Mouse (Mus musculus) lung, embryonic 14.5 days (tissue): ENCODE measurements around the gene Nek6. TPM values are rescaled to one million over a fixed set of nuclear protein-coding genes. Genes with fewer than 3 reads are reported as not detected.

Source experiments
- ATAC-seq: fragments of 200-750 bp; cut with Nextera tagmentation; 2 replicates; pipeline ENCODE4 v1.8.0; 2017; ENCODE audit warnings: mild to moderate bottlenecking, moderate TSS enrichment, moderate library complexity; ENCODE audit not compliant: insufficient read depth
- DNase-seq: peaks from one replicate; pipeline ENCODE4 v3.0.0-alpha.2; 2015
- H3K27ac ChIP-seq: fragments of 300-500 bp; sonication (generic); 2 replicates; pipeline ENCODE4 v1.5.1; 2014; ENCODE audit warnings: low read depth, mild to moderate bottlenecking, moderate library complexity
- H3K27me3 ChIP-seq: fragments of 300-500 bp; sonication (generic); 2 replicates; pipeline ENCODE4 v1.6.1; 2014; ENCODE audit warnings: low read length, control low read depth; ENCODE audit not compliant: insufficient read depth
- H3K36me3 ChIP-seq: fragments of 300-500 bp; sonication (generic); 2 replicates; pipeline ENCODE4 v1.6.1; 2014; ENCODE audit warnings: control low read depth; ENCODE audit not compliant: insufficient read depth
- H3K4me1 ChIP-seq: fragments of 300-500 bp; sonication (generic); 2 replicates; pipeline ENCODE4 v1.6.1; 2014; ENCODE audit warnings: antibody characterized with exemption, control low read depth; ENCODE audit not compliant: insufficient read depth
- H3K4me2 ChIP-seq: fragments of 300-500 bp; sonication (generic); 2 replicates; pipeline ENCODE4 v1.6.1; 2014; ENCODE audit warnings: mild to moderate bottlenecking
- H3K4me3 ChIP-seq: fragments of 300-500 bp; sonication (generic); 2 replicates; pipeline ENCODE4 v1.5.1; 2014; ENCODE audit warnings: low read depth, low read length
- H3K9ac ChIP-seq: fragments of 300-500 bp; sonication (generic); 2 replicates; pipeline ENCODE4 v1.6.1; 2014
- H3K9me3 ChIP-seq: fragments of 300-500 bp; sonication (generic); 2 replicates; pipeline ENCODE4 v1.6.1; 2016; ENCODE audit warnings: low read depth, low read length, control low read depth
- CTCF ChIP-seq: IDR thresholded peaks from 2 replicates; pipeline ENCODE4 v1.5.1; 2016; ENCODE audit warnings: antibody characterized with exemption, low read depth
- WGBS: fragments of 180-500 bp; shearing (Covaris S2); extraction: QIAGEN DNeasy Blood & Tissue Kit; methylation state at CpG from one replicate; pipeline ENCODE4 v1.1.7; 2014; 5-methylcytosine and 5-hydroxymethylcytosine counted together
- microRNA-seq: library from miRNA; unstranded; fragments of <30 nt; microRNA quantifications from one replicate; pipeline ENCODE4, GENCODE M21; 2016; ENCODE audit warnings: borderline number of aligned reads
- polyA plus RNA-seq: library from polyadenylated mRNA; unstranded; fragments of >200 nt; fragmentation: Nextera tagmentation; extraction: Ambion mirVana; gene quantifications from 2 replicates; pipeline ENCODE4 v1.2.1, GENCODE M21; 2014

Nek6 gene
- polyA plus RNA-seq, 1 experiment from 2014 or later: 134 TPM

DNA sequence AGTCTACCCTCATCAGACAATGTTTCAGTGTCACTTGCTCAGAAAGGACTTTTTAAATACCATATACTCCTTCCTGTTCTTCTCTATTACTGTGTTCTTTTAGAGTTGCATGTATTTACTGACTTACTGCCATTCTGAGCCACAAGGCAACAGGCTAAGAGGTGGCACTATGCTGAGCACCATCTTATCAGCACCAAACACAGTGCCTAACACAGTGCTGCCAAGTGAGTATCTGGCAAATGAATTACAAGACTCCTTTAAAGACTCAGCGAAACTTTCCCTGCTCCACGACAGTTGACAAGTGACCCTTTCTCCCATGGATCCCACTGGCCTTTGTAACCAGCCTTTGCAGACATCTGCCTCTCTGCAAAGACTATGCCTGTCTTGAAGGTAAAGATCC is 119.1 kb downstream of the Nek6 start:
- DNase-seq (no peak), ATAC-seq (no peak)
- Histone ChIP-seq H3K4me1 (no peaks in the 10 kb centered on the region), H3K4me2 (no peak overlapping the region), H3K27me3 (no peaks in the 10 kb centered on the region), H3K4me3 (no peak overlapping the region), H3K9me3 (no peaks in the 10 kb centered on the region), H3K9ac (no peak overlapping the region), H3K36me3 (peaks cover 89% of the 10 kb centered on the region), H3K27ac (no peak overlapping the region)
- no peak for TF ChIP-seq CTCF
- 83% methylated on average over 2 of the region's 2 CpGs for WGBS

DNA sequence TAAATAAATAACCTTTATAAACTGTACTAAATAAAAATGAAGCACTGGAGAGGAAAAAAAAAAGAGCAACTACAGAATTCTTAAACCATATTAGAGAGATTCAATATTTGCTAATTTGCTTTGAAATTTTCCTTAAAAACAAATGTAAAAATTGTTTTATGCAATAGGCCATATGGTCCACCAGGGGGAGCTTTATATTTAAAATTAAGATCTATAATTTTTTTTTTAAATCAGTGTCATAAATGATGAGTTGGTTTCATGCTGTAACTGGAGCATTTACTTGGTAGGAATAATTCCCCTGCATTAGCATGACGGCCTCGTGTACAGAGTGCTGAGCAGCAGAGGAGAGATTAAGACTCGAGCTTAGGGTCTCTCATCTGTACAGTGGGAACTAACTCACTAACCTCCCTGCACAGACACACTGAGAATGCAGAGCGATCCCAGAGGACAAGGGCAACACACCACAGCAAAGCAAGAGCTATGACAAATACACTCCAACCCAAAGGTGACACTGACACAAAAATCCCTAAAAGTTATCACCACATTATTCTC is 126.3 kb downstream of the Nek6 start:
- Histone ChIP-seq H3K4me3 (no peak overlapping the region), H3K4me1 (0 out of 2 replicates have a peak, but pooled peaks cover 3% of the 10 kb centered on the region), H3K27ac (no peak overlapping the region), H3K4me2 (no peak overlapping the region), H3K36me3 (peaks cover 84% of the 10 kb centered on the region), H3K9me3 (no peaks in the 10 kb centered on the region), H3K9ac (no peak overlapping the region), H3K27me3 (no peaks in the 10 kb centered on the region)
- TF ChIP-seq CTCF: peak; percentile 34
- 74% methylated on average over 4 of the region's 4 CpGs for WGBS
- ATAC-seq: no peak
- DNase-seq: peak; percentile 34

DNA sequence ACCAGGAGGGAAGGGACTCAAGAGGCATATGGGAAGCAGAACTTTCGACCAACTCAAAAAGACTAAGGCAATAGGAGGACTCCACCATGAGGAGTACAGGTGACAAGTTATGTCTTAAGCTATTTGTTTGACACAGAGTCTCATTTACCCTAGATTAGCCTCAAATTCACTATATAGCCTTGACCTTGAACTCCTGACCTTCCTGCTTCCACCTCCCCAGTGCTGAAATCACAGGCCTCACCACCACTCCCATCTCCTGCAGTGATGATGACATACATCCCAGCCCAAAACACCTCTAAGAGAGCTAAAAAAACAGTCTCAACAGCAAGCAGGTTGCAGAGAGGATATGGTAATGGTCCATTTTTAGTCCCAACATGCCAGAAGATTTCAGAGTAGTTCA is 130.3 kb downstream of the Nek6 start:
- no peak for TF ChIP-seq CTCF
- ATAC-seq: no peak
- 92% methylated on average over 1 of the region's 1 CpGs for WGBS

DNA sequence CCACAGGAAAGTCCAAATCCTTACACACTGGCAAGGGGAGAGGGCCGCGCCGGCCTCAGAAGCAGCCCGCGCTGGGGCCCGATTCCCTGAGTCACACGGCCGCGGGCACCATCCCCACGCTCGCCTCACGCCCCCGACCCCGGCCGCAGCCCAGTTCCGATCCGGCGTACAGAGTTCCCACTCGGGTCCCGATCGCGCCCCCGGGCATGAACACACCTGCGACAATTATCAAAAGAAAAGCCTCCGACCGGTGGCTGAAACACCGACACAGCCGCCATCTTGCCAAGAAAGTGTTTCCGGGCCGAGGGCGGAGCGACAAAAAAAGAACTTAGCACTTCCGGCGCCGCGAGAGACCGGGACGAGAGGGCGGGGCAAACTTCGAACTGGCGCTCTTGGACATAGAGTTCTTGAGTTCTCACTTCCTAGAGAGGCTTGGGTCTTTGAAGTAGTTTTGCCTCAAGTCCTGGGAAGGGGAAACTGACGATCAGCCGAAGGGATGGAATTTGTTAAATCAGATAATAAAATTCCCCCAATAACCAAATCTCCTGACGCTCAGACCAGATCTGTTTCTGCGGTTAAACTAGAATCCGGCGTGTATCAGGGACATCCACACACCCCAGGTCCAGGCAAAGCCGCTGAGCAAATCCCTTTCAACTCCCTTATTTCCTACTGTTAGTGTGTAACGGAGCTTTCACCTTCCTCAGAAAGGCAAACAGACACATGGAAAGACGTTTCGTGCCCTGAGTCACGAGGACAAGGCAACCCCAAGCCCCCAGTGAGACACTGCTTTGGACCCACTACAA is 132.4 kb downstream of the Nek6 start, which contains the start of gene Psmb7:
Psmb7 (minus strand) TSS at position 463 of the 803 bp plus-strand sequence.
- DNase-seq: peak; percentile 98
- peak; percentile 89 for ATAC-seq
- H3K27ac ChIP-seq: peak within 1 kb of the TSS; percentile 70
- peak within 1 kb of the TSS; percentile 90 for H3K4me2 ChIP-seq
- no peak for TF ChIP-seq CTCF
- no peaks in the 10 kb centered on the region for H3K27me3 ChIP-seq
- 2% methylated on average over 52 of the region's 52 CpGs for WGBS
- peak within 1 kb of the TSS; percentile 89 for H3K4me3 ChIP-seq
- 0 out of 2 replicates have a peak, but pooled peaks cover 5% of the 10 kb centered on the region for H3K4me1 ChIP-seq
- H3K36me3 ChIP-seq: peaks cover 30% of the 10 kb centered on the region
- no peaks in the 10 kb centered on the region for H3K9me3 ChIP-seq
- peak within 1 kb of the TSS; percentile 91 for H3K9ac ChIP-seq

More for the DNA sequence above, 130.3 kb downstream of the Nek6 start:
- Histone ChIP-seq H3K27me3 (no peaks in the 10 kb centered on the region), H3K9me3 (no peaks in the 10 kb centered on the region), H3K9ac (no peak overlapping the region), H3K4me2 (no peak overlapping the region), H3K27ac (no peak overlapping the region), H3K4me3 (no peak overlapping the region), H3K36me3 (peaks cover 47% of the 10 kb centered on the region), H3K4me1 (0 out of 2 replicates have a peak, but pooled peaks cover 5% of the 10 kb centered on the region)
- DNase-seq: no peak

Small RNA genes lying within 50 kb of the gene (microRNA-seq; reads per million reads assigned to microRNA genes)
- not detected for gene Gm27634

Other genes starting within 250 kb of the Nek6 start
- 10.2 and 11.5 TPM in 2 replicates for gene Dennd1a, start 224.3 kb upstream of the Nek6 start, polyA plus RNA-seq
- gene Lhx2, start 172.4 kb upstream of the Nek6 start, polyA plus RNA-seq: 0.20 and 0.39 TPM in 2 replicates
- 264 and 270 TPM in 2 replicates for gene Psmb7, start 132.4 kb downstream of the Nek6 start, polyA plus RNA-seq
- gene Nr5a1, start 202.9 kb downstream of the Nek6 start, polyA plus RNA-seq: 0.14 and 0.29 TPM in 2 replicates